Mouse (Mus musculus) liver, adult 2 months (tissue): ENCODE results near the gene Tbl2.

Experiments used
- CTCF ChIP-seq: fragments of 200-500 bp; IDR thresholded peaks from 2 replicates; pipeline ENCODE4 v1.5.1; 2011; ENCODE audit warnings: low read depth, low read length, control low read depth
- POLR2A ChIP-seq: fragments of 200-500 bp; IDR thresholded peaks from 2 replicates; pipeline ENCODE4 v1.6.1; 2011; ENCODE audit warnings: low read length, control low read depth; ENCODE audit not compliant: insufficient read depth; ENCODE audit errors: extremely low read depth

DNA sequence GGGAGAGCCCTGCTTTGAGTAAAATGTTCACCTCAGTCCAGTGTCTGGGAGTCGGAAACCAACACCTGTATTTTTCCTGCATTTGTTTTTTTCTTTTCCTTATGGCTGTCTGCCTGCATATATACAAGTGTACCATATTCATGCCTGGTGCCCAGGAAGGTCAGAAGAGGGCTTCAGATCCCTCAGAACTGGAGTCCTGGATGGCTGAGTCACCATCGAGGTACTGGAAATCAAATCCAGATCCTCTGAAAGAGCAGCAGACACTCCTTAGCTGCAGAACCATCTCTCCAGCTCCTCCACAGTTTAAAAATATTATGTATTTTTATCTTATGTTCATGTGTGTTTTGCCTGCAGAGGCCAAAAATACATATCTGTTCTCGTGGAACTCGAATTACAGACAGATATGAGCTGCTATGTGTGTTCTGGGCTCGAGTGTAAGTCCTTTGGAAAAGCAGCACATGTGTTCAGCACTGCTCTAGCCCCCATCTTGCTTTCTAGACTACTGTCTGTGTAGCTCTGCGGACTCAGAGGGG is 22.3 kb downstream of the Tbl2 start:
- no peak for TF ChIP-seq POLR2A
- TF ChIP-seq CTCF, result no peak
